Mouse (Mus musculus) adrenal gland, postnatal 14 days (tissue): ENCODE results near the gene Rptor. TPM values are rescaled to one million over a fixed set of nuclear protein-coding genes. Genes with fewer than 3 reads are reported as not detected.

Experiments
- DNase-seq: peaks from one replicate; pipeline ENCODE4 v3.0.0; 2021; ENCODE audit warnings: mixed read lengths
- total RNA-seq: library from RNA; stranded (reverse); gene quantifications from 2 replicates; pipeline ENCODE4 v1.2.3, GENCODE M21; 2021

Rptor gene
- total RNA-seq, 1 experiment from 2014 or later = 47.9 TPM

DNA sequence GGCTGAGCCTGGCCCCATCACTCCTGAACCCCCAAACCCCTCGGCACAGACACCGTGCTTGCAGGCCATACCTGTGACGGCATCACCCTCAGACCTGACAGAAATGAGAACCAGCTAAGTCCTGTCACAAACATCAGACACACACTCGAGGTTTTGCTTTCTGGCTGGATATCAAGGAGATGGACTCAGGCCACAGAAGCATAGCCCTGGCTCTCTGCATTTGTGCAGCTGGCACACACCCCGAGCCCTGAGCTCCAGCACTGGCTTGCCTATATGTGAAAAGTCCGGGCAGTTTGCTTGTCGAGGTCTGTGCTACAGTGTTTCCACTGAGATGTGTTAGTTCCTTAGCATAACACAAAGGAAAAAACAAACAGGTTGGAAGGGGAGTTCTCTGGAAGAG is 305.0 kb downstream of the Rptor start:
- no peak for DNase-seq

DNA sequence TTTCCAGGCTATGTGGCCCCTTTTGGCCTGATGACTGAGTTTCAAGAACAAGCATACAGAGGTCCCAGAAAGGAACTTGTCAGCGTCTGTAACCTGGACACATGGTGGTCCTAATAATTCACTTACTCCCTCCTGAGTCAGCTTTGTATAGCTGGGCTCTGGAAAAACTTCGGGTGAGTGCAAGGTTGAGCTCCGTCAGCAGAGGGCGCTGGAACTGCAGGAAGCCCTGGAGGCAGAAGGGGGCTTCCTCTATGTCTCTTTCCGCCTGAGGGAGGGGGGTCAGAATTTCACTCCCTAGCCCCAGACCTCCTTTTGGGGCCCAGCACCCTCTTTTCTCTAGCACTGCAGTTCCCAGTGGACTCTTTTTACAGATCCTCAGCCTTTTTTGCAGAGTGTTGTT is 306.7 kb downstream of the Rptor start:
- peak; percentile 84 for DNase-seq

DNA sequence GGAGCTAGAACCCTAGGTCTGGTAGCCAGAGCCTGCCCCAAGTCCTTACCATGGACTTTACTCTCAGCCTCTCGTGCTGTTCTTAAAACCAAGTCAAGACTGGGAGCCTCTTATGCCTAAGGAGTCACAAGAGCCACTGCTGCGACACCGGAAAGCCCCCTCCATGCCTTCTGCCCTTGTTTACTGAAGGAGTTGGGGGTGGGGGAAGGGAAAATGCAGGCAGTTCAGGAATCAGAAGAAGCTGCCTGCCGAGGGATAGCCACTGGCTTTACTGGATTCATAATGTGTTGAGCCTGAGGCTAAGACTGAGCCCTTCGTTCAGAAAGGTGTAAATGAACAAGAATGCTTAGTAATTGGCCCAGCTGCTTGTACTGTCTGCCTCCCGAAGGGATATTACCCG is 310.1 kb downstream of the Rptor start:
- no peak for DNase-seq

DNA sequence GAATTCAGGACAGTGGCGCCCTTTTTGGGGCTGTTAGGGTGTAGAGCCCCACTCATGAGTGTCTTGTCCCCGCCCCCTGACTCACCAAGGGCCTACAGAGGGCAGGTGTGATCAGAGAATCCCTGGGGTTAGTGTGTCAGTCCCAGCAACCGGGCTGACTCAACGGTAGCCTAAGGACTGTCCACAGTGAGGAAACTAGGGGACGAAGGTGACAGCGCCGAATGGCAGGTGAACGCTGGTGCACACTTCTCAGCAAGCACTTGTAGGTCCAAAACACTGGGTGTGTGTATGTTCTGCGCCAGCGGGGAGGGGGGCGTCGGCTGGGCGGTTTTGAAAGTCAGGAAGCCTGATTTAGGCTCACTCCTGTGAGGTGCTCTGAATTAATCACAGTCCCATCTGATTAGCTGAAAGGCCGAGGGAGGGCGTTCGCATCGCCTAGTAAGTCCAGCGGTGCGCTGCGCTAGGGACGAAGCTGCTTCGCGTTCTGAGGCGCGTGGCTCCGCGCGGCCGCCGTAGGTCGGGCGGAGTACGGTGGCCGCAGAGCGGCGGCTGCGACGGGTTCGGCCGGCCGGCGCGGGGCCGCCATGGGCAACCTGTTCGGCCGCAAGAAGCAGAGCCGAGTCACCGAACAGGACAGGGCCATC is 310.7 kb downstream of the Rptor start, which contains the start of gene Chmp6:
TSS of gene Chmp6 (plus strand) at position 151 of the 644 bp plus-strand sequence.
- peak; percentile 94 for DNase-seq

DNA sequence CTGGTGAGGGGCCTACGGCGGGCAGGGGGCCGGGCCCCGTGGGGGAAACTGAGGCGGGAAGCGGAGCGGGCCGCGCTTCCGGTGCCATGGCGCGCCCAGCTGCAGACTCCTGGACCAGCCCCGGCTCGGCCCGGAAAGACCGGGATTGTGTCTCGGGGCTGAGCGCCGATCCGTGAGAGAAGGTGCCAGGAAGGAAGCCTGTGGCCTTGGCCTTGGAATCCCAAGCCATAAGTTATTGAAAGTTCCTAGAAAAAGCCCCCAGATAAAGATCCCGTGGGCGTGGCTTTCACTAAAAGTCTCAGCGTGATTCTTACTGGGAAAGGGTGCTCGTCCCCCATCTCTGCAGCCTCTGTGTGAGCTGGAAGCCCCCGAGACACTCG is 311.2 kb downstream of the Rptor start:
- no peak for DNase-seq

- no peak for DNase-seq
These were observed 311.7 kb downstream of the Rptor start for GRCm38 (mm10) chr11:119914381-119914780.

- no peak for DNase-seq
These were observed 313.0 kb downstream of the Rptor start for GRCm38 (mm10) chr11:119915666-119916065.

DNA sequence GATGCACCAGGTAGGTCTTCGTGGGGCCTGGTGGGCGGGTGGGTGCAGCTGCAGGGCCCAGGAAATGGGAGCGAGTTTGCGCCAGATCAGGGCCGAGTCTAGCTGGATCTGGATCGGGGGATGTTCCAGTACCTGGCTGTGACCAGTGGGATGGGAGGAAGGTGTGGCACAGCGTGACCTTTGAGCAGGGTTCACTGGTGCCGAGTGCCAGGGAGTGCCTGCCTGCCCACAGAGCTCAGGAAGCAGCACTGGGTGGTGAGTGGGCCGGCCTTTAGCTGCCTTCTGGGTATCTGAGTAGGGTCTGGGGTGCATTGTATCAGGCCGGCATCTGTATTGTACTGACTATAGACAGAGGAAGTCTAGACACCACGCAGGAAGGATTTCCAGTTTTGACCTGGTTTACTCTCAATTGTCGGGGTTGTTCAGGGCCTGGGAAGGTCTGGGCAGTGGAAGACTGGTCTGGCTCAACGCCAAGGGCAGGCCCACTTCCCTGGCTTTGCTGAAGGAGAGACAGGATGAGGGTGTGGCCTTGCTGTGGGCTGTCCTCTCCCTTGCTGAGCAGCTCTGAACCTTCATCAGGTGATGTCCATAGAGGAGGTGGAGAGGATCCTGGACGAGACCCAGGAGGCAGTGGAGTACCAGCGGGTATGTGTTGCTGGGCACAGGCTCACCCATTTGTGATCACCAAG is 313.5 kb downstream of the Rptor start:
- peak; percentile 78 for DNase-seq

GRCm38 (mm10) chr11:119916834-119917469 is 314.2 kb downstream of the Rptor start:
- no peak for DNase-seq

DNA sequence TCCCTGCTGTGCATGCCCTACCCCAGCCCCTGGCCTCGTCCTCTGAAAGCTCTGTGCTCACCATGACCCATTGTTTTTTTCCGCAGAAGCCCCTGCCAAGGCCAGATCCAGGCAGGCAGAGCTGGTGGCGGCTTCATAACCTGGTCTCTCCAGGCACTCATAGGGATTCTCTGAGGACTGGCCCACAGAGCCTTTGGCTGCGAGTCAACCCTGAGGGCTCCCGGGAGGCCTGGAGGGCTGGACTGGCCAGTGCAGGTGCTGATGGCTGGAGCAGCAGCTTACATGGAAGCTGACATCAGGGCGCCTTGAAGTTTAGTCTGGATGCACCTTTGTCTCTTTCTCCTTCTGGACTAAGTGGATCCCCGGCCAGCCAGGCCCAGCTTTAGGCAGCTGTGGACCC is 315.8 kb downstream of the Rptor start:
- DNase-seq = peak; percentile 67

DNA sequence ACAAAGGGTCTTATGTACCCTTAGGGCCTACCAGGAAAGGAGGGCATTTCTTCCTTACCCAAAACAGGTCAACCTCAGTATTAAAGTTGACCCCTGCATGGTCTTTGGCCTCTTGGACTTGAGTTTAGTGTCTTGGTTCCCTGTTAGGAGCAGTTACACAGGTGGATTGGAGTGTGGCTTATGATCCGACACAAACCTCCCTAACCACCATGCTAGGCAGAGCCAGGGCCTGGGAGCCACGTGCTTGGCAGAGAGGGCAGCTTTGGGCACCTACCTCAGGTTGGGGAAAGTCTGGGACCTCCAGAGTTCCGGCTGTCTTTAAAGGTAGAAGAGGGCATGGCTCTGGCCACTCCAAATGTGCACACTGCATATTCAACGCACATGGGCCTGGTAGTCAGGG is 316.7 kb downstream of the Rptor start:
- DNase-seq = no peak

DNA sequence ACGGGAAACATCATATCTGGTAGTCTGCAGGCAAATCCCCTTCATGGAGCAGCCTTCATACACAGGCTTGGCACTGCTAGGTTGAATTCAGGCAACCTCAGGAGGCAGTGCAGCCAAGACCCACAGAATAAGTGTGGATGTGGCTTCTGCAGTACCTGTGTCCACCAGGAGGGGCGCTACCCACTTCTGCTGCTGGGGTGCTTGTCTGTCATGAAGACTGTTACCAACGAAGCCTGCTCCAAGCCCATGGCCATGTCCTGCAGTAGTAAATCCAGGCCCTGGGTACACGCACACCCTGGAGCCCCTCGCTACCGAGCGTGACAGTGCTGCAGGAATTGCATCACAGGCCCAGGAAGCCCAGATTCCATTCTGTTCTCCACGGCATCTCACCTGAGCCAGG is 317.2 kb downstream of the Rptor start:
- DNase-seq = peak; percentile 86

DNA sequence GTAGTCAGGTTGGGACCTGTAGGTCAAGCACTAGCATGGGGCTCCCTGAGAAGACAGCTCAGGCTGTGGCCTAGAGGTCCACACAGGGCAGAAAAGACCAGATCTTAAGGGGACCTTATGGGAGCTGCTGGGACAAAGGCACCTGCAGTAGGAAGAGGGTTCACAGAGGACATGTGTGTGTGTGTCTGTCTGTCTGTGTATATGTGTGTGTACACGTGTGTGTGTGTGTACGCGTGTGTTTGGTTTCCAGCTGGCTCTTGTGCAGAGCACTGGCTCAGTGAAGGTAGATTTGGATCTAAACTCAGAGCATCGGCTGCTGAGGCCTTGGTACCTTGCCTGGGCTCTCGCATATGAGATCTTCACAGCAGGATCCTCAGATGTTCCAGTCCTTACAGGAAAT is 318.0 kb downstream of the Rptor start:
- DNase-seq = no peak

DNA sequence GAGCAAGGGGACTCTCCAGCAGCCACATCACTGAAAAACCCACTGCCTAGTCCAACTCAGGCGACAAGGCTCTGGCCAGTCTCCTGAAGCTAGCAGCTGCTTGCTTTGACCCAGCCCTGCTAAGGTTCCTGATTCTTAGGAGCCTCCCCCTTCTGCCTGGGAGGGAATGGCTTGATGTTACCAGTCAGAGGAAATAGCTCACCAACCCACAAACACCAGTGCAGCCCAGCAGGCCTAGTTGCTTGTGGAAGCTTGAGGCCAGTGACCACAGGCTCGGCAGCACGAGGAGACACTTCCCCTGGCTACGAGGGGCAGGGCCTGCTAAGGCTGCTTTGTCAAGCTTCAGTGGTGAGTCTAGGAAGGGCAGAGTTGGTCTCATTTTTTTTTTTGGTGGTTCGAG is 322.5 kb downstream of the Rptor start:
- DNase-seq = no peak

DNA sequence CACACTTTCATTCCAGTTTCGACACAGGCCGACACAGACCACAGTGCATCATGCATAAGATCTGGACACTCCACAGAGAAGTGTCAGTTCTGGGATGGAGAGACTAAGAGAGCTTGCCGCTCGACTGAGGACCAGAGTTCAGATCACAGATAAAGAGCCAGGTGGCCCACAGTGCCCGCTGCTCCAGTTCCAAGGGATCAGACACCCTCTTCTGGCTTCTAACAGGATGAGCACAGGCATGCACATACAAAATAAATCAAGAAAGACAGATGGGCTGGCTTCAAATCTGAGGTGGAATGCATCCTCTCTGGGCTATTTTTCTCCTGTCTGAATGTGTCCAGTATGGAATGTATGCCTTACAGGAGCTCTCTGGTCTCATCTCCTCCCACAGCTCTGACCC is 324.1 kb downstream of the Rptor start:
- no peak for DNase-seq

DNA sequence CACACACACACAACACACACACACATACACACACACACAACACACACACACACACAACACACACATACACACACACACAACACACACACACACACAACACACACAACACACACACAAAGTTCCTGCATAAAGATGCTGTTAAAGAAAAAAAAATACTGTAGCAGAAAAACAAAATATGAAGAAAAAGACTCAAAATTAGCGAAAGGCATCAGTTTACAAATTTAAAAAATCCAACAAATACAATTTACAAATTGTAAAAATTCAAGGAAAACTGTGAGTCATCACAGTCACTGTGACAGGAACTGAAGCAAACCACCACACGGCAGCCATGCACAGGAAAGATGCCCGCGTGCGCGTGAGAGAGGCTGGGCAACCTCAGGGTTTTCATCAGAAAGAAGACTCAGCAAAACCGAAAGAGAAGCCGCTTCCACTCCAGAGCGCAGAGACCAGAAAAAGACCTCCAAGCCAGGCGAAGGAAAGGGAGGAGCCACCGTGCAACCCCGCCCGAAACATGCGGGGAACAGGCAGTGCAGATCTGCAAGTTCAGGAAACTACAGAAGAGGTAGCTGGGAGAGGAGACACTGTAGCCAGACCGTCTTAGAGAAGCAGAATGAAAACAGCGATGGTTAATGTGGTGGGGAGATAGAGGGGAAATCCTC is 325.4 kb downstream of the Rptor start:
- DNase-seq = peak; percentile 43

- no peak for DNase-seq
These were observed 327.0 kb downstream of the Rptor start for GRCm38 (mm10) chr11:119929603-119930265.

- no peak for DNase-seq
These were observed 329.1 kb downstream of the Rptor start for GRCm38 (mm10) chr11:119931809-119932208.

DNA sequence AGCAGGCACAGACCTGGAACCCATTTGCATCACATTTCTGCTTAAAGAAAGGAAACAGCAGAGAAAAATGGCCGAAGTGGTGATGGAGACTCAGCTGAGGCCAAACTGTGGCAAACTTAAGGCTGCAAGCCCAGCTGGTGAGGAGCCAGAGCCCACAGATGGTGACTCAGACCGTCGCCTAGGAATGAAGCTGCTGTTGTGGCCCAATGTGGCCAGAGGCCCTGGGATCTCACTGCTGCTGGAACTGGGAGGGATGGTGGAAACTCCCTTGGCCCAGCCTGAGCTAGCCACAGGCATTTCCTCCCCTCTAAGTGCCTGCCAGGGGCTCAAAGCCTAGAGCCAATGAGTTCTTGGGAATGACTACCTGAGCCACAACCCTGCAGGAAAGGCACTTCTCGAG is 330.4 kb downstream of the Rptor start:
- DNase-seq = peak; percentile 50

- no peak for DNase-seq
These were observed 331.3 kb downstream of the Rptor start for GRCm38 (mm10) chr11:119933819-119934583.

DNA sequence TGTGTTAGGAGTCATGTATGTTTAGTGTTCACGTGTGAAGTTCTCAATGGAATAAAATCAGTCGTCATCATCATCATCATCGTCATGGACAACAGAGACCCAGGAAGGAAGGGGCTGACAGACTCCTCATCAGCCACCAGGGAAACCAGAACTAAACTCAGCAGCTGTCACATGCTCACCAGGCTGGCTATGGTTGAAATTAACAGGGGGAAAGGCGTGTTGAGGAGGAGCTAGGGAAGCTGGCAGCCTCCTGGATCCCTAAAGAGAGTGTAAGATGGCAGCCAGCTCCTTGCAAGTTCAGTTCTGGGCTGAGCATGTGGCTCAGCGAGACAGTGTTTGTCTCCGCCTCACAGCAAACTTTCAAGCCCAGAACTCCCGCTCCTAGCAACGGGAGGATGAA is 332.1 kb downstream of the Rptor start:
- no peak for DNase-seq

- peak; percentile 80 for DNase-seq
These were observed 332.8 kb downstream of the Rptor start for GRCm38 (mm10) chr11:119935457-119935856.
